Mouse (Mus musculus) lung, postnatal 0 days (tissue): ENCODE results near the gene Casd1.

ENCODE experiments used
- CTCF ChIP-seq: IDR thresholded peaks from 2 replicates; pipeline ENCODE4 v1.5.1; 2016; ENCODE audit warnings: antibody characterized with exemption, mild to moderate bottlenecking
- EP300 ChIP-seq: IDR thresholded peaks from 2 replicates; pipeline ENCODE4 v1.6.1; 2016; ENCODE audit warnings: antibody characterized with exemption, mild to moderate bottlenecking, control low read depth

DNA sequence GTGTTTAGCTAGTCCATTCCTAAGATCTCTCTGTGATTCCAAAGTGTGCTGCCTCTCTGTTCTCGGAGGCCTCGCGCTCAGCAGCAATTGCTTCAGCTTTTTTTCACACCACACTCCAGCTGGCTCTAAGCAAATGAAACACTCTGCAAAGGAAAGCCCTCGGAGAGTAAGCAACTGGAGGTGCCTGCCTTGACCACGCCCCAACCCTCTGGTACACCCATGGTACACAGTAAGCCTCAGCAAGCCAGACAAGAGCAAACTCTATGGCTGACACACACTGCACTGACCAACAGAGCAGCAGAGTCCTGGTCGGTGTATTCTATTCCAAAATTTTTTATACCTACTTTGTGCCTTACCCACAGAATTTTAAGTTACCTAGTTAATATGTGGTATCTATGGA, 17.2 kb upstream of the Casd1 start:
- TF ChIP-seq CTCF (no peak), EP300 (no peak)
